Mouse (Mus musculus): ENCODE data around the gene Ppp1r16b.

The Ppp1r16b gene

DNA sequence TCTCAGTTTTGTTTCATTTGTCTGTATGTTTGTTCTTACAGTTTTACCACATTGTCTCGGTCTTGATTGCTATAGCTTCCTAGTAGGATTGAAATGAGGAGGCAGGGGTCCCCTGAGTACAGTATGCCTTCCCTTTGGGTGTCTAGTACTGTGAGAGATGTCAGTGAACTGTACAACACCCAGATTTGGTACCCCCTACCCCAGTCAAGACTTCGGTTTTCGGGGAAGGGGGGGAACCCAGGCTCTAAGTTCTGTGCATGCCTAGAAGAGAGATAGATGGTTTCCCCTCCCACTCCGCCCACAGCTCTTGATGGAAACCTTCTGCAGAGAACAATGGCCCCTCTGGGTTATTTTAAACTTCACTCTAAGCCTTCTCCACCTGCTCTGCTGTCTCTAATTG, at the start of gene Ppp1r16b:
Gene Ppp1r16b, plus strand, starts transcription at position 301 of the 400 bp plus-strand sequence.
- in situ Hi-C loops (cut with MboI, MseI): no loop called here

DNA sequence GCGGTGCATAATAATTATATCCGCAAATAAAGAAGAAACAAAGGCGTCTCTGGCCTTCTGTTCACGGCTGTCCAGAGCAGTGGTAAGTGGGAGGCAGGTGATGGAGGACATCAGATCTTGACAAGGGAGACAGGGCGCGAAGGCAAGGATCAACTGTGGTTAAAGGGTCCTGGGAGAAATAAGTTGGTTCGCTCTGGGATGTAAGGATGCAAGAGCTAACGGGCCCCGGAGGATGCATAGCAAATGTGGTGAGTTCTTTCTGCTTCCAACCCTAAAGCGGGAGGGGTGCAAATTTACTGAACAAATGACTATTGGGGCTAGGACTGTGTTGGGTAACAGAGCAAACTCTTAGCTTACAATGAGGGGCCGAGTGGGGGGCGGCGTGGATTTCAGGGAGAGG, 49.5 kb upstream of the Ppp1r16b start:
- in situ Hi-C loops (cut with MboI, MseI): no loop called here

DNA sequence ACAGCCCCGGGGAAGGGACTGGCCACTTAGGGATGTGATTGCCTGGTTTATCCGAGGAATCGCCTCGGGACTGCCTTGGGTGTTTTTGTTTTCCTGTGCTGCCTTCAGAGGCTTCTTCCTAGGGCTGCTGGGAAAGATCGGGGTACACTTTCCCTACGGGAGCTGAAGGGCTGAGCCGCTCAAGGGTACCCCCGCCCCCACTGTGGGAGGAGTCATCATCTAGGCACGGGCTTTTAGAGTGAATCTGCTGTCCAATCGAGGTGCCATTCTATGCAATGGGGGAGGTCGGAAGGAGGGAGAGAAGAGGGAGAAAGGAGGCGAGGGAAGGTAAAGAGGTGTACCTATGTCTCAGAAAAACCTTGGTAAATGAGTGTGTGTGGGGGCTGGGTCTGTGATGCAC, 48.9 kb upstream of the Ppp1r16b start:
- in situ Hi-C loops (cut with MboI, MseI): no loop called here

DNA sequence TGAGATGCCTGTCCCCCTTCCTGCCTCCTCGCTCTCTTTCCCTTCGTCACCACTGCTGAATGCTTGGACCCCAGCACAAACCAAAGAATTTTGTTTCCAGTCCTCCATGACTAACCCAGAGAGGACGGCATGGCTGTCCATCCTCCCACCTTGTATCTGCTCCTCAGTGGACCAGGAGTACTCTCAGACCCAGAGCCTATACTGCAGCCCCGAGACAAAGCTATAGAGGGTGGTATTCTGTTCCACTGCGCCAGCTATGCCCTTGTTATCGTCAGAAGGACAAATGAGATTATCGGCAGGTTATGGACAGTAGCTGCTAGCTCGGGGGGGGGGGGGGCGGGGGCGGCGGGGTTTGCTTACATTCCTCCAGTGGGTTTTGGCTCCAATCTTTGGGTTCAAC, 48.4 kb upstream of the Ppp1r16b start:
- in situ Hi-C loops (cut with MboI, MseI): no loop called here

DNA sequence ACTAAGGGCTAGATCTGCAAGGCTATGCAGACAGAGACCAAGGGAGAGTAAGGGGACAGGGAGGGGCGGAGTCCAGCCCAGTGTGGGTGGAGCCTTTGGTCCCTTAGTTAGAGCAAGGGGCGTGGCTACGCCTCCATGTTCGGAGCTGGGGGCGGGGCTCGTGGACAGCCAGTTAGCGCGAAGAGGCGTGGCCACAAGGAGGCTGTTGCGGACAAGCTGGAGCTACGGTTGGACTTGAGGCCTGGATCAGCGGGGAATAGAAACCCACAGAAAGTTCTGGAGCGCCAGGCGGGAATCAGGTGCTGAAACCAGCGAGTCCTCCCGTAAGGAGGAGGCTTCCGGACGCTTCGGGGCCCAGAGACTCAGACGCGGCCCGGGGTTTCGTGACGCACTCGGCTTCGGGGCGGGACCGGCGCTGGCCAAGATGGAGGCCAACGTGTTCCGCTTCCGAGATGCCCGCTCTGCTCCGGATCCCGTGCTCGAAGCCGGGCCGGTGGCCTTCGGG, 40.4 kb upstream of the Ppp1r16b start, which contains the start of gene Actr5:
Gene Actr5, plus strand, starts transcription at position 171 of the 505 bp plus-strand sequence.
- in situ Hi-C loops (cut with MboI, MseI): no loop called here

DNA sequence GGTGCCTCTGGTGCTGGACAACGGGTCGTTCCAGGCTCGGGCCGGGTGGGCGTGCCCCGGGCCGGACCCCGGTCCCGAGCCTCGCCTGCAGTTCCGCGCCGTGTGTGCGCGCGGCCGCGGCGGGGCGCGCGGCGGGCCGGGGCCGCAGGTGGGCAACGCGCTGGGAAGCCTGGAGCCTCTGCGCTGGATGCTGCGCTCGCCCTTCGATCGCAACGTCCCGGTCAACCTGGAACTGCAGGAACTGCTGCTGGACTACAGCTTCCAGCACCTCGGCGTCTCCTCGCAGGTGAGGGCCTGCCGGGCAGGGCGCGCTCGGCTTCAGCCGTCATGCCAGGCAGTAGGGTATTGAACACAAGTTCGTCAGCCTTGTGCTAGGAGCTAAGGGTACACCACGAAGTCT, 40.0 kb upstream of the Ppp1r16b start:
- in situ Hi-C loops (cut with MboI, MseI): no loop called here

DNA sequence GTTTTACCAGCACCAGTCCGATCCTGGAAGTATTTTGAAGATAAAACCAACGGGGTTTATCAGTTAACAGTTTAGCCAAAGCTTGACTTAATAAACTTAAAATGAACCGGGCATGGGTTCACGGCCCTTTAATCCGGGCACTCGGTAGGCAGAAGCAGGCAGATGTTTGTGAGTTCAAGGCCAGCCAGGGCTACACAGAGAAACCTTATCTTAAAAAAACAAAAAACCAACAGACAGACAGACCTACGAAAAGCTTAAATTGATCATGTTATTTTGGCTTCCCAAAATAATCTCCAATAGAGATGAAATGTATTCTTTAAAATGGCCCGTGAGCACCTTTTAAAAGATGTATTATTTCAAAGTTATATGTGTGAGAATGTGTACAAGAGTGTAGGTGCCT, 39.5 kb upstream of the Ppp1r16b start:
- in situ Hi-C loops (cut with MboI, MseI): no loop called here

DNA sequence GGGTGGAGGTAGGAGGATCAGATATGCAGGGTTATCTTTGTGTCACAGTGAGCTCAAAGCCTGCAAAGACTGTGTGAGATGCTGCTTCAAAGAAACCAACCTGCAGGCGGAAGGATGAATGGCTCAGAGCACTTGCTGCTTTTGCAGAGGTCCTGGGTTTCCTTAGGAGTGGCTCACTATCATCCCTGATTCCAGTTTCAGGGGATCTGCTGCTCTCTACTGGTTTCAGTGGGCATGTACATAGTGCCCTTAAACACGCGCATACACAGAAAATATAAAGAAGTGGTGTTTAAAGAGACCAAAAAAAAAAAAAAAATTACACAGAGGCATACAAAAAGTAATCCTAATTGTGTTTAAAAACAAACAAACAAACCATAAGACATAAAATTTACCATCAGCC, 36.3 kb upstream of the Ppp1r16b start:
- in situ Hi-C loops (cut with MboI, MseI): no loop called here

DNA sequence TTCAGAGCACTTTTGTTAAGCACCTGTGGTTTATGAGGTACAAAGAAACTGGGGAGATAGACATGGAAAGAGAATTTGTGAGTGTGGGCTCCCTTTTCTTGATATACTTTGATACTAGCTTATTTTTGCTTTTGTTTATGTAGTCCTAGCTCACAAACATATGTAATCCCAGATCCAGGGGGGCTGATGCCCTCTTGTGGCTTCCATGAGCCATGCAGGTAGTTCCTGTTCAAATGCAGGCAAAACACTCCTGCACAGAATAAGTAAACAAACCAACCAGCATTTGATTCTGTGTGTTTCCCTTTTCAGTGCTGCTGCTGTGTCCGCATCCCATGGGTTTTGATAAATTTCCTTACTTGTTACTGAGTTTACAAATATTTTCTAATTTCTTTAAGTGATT, 35.8 kb upstream of the Ppp1r16b start:
- in situ Hi-C loops (cut with MboI, MseI): no loop called here

DNA sequence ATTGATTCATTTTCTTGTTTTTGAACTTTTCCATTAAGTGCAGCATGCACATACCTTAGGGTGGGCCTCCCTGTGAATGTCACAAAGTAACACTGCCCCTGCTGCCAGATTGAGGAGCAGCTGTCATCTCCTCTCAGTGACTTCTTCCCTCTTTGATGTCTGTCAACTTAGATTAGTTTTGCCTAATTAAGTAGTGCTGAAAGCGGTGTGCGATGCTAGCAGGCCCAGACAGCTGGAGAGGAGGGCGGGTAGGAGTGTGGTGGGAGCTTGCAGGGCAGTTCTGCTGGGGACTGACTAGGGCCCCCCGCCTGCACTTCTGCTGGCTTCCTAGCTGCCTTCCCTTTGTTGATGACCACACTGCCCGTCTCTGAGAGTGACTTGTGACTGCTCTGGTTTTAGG, 33.3 kb upstream of the Ppp1r16b start:
- in situ Hi-C loops (cut with MboI, MseI): no loop called here

DNA sequence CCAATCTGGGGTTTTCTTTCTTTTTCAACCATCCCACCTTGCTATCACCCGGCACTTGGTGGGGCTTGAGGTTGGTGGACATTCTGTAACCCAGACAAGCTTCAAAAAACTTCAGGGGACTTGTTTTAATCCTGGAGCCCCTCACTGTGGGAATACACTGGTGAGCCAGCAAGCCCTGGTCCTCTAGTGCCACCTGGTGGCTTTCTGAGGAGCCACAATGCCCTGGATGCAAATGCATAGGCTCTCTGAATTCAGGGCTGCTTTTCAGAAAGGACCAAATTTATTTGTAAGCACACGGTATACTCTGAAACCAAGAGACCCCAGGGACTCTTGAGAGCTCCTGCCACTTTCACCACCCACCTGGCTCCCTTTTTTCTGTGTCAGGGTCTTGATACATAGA, 23.3 kb upstream of the Ppp1r16b start:
- in situ Hi-C loops (cut with MboI, MseI): no loop called here

DNA sequence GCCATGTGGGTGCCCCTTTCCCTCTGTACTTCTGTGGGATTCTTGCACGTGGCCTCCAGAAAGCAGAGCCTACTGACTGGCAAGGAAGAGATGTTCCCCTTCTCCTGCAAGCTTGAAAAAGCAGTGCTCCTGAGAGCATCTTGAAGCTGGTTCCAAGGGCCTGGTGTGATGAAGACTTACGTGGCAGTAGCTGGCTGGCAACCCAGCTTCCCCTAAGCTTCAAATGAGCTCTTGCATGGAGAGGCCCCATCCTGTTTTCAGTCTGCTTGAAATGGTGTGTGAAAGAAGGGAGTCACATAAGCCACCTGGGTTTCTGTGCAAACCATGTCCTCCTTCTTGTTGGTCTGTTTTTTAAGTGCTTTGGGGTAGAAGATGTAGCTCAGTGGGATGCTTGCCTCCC, 22.6 kb upstream of the Ppp1r16b start:
- in situ Hi-C loops (cut with MboI, MseI): no loop called here

DNA sequence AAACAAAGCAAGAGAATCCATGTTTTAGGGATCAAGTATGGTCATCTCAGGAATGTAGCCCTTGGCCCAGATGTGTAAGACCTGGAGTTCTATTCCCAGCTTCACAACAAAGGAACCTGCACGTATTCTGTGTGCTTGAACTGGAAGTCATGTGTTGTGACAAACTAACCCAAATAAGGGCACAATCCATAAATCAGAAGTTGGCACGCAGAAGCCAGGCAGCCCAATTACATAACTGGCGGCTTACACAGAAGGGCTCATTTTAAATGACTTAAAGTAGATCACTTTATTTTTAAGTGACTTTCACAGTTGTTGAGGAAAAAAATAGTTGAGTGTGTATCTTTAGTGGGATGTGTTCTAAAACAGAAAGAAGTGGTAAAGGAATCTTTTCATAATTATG, 21.4 kb upstream of the Ppp1r16b start:
- in situ Hi-C loops (cut with MboI, MseI): no loop called here

DNA sequence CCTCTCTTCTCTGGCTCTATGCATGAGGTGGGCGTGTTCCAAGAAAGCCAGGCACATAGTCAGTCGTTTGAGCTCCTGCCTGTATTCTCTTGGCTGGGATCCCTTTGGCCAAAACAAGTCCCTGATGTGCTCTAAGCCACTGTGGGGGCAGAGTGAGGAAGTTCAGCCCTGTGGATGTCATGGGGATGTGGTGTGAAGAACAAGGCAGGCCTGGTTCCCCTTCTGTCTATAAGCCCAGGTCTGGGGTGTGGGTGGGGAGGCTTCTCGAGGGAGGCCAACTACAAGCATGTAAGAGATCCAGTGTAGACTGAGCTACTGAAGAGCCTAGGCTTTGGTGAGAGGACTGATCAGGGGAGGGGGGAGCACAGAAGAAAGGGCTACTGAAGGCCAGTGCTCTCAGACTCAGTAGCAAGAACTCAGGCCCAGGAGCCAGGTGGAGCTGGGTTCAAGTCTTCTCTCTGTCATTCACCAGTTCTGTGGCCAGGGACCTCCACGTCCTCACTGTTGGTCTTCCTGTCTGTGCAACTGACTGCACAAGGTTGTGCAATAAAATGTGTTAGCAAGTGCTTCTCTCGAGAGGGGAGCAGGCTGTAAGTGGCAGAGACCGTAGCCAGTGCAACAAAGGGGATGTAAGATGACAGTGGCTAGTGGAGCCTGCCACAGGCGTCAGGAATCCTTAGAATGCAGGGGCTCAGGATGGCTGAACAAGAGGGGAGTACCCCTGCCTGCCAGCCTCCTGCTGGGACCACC, 13.9 kb upstream of the Ppp1r16b start:
- in situ Hi-C loops (cut with MboI, MseI): loop anchor here (5.0 kb wide), 1 partner anchor 109 kb away; no protein-coding TSS in a partner anchor

DNA sequence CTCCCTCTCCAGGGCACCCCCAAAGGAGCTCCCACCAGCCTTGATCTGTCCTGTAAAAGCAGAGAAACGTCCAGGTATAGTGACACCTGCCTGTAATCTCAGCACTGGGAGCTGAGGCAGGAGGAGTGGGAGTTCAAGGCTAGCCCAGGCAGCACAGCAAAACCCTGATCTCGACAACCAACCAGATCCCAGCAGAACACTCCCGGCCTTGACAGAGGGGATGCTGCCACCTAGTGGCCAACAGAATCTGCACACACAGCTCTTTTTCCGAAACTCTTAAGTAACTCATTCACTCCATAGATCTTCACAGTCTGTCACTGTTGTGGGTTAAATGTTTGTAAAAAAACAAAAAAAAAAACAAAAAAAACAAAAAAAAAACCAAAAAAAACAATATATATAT, 12.2 kb upstream of the Ppp1r16b start:
- in situ Hi-C loops (cut with MboI, MseI): loop anchor here (5.0 kb wide), 1 partner anchor 111 kb away; no protein-coding TSS in a partner anchor

DNA sequence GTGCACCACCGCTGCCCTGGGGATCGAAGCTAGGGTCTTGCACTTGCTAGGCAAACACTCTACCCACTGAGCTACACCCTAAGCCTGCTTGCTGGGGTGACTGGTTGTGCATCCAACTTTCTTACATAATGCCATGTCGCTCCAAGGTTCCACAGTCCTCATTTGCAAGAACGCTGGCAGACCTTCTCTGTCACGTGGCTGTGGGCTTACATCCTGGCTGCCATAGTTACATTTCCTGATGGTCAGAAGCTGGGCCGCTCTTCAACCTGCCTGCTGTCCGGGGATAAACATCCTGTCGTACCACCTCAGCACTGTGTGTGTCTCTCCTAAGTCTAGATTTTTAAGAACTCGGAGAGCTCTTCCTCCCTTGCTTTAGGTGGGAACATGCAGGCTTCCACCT, 10.5 kb upstream of the Ppp1r16b start:
- in situ Hi-C loops (cut with MboI, MseI): loop anchor here (5.0 kb wide), 1 partner anchor 112 kb away; no protein-coding TSS in a partner anchor

DNA sequence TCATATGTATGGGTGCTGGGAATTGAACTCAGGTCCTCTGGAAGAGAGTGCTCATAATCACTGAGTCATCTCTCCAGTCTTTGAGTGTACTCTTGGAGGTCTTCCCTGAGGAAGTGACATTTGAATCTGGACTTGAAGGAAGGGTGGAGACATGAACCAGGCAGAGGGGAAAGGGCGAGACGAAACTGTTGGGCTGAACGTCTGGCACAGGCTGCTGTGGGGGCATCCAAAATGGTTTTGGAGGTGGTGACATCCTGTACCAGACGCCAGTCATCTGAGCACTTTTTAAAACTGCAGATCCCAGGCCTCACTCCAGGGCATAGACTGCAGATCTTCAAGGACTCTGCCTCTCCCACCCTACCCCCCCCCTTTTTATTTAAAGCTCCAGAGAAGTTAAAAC, 9.4 kb upstream of the Ppp1r16b start:
- in situ Hi-C loops (cut with MboI, MseI): no loop called here

DNA sequence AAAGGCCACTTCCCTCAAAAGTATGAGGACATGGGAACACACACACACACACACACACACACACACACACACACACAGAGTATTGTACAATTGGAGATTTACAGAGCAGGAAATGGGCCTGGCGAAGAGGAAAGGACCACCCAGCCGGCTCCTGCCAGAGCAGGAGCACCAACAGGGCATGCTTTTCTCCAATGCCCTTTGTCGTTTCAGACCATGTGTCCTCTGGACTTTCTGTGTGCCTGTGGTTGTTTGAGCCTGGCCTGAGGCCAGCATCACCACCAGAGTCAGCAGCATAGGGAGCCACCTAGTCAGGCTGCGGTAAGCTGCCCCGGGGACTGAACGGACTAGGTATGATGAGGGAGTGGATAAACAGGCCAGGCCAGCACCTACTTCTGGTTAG, 6.4 kb upstream of the Ppp1r16b start:
- in situ Hi-C loops (cut with MboI, MseI): no loop called here

DNA sequence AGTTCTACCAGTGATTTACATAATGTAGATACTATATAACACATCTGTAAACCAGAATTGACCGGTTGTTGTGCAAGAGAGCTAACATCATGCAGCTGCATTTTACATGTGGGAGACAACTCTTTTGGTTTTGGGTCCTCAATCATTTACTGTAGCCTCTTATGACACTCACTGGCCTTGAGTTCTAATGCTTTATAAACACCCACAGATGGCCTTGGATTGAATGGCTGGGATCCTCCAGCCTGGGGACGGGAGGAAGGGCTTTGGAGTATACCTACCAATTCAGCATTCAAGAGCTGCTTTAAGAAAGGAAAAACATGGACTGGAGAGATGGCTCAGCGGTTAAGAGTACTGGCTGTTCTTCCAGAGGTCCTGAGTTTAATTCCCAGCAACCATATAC, 5.9 kb upstream of the Ppp1r16b start:
- in situ Hi-C loops (cut with MboI, MseI): no loop called here

DNA sequence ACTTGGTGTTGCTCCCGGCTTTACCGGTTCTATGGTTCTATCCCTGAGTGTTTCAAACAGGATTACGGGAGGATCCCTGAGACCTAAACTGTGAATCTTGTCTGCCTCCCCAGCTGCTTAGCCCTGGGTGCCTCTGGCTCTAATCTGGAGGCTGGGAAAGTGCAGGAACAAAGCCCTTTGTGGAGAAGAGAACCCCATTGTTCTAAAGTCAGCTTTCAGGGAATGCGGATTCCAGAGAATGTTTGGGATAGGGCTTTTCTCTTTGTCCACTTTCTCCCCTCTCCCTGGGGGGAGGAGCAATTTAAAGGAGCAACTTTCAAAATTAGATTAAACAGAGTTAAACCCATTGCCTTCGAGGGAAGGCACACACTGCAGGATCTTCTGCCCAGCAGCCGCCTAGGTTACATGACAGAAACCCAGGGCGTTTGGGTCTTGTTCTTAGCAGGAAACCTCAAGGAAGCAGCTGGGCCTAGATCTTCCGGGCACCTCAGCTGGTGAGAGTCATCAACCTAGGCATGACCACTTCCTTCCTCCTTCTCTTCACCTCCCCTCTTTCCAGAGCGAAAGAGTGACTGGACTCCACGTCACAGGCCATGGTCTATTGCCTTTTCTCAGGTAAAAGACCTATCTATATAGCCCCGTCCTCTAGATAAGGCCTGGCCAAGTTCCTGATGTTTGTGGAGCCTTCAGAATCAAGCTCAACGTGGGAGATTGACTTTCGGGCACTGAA, 1.0 kb downstream of the Ppp1r16b start:
- in situ Hi-C loops (cut with MboI, MseI): no loop called here

DNA sequence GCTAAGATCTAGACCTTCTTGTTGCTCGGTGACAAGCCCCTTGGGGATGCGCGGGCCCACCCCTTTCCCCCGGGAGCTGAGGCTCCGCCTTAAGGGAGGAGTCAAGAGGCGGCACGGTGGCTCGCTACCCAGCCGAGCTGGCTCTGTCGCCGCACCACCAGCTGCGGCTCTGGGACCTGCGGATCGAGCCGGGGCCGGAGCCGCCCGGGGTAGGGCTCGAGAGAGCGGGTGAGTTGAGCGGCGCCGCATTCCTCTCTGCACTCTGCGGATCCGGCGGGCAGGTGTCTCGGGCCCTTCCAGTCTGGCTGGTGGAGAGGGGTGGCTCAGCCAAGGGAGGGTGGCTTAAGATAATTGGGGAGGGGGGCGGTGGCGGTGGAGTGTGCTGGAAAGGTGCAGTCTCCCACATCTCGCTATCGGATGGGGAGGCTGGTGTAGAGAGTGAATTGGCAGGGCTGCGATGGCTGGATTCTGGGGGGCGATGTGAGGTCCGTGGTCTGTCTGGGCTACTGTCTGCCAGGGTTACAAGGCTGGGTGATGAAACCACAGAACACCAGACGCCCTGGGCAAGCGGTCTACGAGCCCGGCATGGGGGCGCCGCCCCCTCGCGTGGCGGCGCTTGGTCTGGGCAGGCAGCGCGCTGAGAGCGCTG, 1.9 kb downstream of the Ppp1r16b start:
- in situ Hi-C loops (cut with MboI, MseI): no loop called here

DNA sequence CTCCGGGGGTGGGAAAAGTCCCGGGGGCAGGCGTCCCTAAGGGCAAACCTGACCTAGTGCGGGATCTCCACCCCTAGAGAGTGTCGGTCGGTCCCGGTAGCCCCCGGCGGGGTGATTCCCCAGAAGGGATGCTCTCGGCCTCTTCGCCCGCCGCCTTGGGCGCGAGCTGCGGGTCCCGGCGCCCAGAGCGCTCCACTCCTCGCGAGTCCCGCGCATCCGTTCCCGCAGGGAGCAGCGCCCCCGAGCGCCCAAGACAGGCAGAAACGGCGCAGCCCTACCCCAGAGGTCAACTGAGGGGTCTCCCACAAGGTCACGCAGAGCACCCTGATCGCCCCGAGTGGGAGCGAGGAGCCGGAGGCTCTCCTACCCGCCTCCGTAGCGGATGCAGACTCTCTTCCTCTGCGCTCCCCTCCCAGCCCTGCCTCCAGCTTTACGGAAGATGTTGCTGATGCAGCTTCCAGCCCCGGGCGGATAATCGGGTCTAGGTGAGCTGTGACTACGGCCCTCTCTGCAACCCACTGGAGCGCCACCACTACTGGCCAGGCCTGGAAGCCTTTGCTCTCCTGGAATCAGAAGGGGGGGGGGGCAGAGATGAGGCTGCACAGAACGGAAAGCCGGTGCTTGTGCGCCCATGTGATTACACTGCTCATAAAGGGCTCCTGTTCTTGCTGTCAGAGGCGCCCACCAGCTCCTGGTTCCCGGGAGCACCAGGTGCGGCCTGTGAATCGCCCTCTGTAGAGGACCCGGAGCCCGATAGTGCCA, 2.7 kb downstream of the Ppp1r16b start:
- in situ Hi-C loops (cut with MboI, MseI): no loop called here
